Mouse (Mus musculus) urinary bladder, adult 18-20 months (tissue): ENCODE measurements around the gene Tlcd1.
"Not testable (repeated sequence)": the region's sequence is repeated elsewhere in the genome, so short reads cannot be mapped to it uniquely, and the experiment has no call there.

Experiments used
- DNase-seq, 2 experiments: peaks; one replicate each; pipeline ENCODE4 v3.0.0; 2022; ENCODE audit warnings: low spot score in 2 of 2, mixed read lengths in 2 of 2

The Tlcd1 gene

DNA sequence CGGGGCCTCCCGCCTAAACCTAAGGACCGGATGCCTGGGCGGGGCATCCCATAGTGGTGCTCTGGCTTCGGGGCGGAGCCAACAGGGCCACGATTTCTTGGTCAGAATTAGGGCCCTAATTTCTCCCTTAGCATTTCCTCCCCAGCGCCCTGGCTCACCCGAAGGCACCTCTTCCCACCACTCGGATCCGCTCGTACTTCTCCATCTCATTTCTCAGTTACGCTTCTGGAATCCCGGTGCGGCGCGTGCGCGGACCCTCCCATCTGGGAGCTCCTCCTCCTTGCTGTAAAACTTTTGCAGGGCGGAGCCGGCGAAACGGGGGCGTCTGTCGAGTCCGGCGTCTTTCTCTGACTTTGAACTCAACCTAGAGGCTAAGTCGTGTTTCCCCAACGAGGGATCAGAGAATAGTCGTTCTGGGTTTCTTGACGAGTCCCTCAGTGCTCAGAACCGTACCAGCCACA is at the start of gene Tlcd1, which contains the start of gene Nek8:
Gene Tlcd1, plus strand, starts transcription at position 310 of the 461 bp plus-strand sequence.
Gene Nek8, minus strand, starts transcription at position 274 of the 461 bp plus-strand sequence.
- DNase-seq = peak; percentile 84 to 90

DNA sequence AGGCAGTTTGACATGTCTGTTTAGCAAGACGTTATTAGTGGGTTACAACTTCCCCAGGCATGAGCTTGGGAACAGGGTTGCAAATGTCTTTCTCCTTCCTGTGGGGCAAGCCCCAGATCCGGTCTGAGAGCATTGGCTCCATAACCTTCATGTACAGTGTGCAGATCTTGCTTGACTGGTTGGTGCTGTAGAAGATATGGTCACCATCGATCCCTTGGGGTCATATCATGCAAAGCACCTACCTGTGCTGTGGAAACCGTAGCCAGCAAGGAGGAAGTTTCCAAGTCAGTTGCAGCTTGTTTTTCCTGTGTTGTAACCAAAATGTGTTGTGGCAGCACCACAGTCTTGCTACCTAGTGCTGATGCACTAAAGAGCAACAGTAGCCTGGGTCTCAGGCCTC is 49.8 kb upstream of the Tlcd1 start:
- no peak for DNase-seq

DNA sequence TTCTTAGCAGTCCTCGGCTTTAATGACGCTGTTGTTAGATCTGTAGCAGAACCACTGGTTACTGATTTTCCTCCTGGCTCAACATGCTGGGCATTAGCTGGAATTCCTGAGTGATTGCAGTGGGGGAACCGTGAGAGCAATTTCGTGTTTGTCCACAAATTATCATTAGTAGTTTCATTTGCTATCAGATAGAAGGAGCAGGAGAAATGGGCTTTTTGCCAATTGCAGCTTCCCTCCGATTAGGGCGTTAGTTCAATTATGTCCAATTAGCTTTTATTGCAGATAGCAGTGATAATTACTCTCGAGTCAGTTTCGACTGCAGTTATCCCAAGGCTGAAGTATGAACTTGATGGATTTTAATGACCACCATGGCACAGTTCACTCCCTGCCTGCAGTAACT is 47.1 kb upstream of the Tlcd1 start:
- DNase-seq = no peak

DNA sequence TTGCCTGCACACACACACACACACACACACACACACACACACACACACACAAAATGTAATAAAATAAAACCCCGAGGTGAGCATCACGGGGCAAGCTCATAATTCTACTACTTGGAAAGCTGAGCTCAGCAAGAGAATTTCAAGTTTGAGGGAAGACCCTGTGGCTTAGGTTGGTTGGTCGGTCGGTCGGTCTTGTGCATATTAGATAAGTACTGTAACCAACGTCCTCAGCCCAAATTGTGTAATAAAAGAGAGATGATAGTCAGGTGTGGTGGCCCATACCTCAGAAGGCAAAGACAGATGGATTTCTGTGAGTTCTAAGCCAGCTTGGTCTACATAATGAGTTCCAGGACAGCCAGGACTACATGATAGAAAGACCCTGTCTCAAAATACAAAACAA is 42.6 kb upstream of the Tlcd1 start:
- DNase-seq = no peak

- DNase-seq = no peak
Observed at GRCm38 (mm10) chr11:78134344-78134743, 42.2 kb upstream of the Tlcd1 start.

DNA sequence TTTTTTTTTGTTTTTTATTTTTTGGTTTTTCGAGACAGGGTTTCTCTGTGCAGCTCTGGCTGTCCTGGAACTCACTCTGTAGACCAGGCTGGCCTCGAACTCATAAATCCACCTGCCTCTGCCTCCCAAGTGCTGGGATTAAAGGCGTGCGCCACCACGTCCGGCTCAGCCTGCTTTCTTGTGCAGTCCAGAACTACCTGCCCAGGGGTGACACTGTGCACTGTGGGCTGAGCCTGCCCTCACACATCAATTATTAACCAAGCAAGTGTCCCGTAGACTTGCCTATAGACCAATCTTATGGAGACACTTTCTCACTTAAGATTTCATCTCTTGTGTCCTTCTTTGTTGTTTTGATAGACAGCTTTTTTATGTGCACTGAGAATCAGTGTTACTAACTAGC is 41.2 kb upstream of the Tlcd1 start:
- DNase-seq = not testable (repeated sequence)

DNA sequence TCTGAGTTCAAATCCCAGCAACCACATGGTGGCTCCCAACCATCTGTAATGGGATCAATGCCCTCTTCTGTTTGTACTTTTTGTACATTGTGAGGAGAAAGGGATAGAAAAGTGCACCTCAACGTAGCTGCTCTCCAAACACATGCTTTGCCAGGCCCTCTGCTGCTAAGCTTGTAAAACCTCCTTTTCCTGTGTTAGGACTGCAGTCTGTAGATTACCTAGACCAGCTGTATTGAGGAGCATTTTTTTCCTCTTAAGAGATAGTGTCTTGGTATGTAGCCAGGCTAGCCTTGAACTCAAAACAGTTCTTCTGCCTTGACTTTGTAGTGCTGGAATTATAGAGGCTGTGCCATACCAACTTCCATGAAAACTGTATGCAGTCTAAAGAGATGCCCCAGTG is 40.4 kb upstream of the Tlcd1 start:
- DNase-seq = no peak

DNA sequence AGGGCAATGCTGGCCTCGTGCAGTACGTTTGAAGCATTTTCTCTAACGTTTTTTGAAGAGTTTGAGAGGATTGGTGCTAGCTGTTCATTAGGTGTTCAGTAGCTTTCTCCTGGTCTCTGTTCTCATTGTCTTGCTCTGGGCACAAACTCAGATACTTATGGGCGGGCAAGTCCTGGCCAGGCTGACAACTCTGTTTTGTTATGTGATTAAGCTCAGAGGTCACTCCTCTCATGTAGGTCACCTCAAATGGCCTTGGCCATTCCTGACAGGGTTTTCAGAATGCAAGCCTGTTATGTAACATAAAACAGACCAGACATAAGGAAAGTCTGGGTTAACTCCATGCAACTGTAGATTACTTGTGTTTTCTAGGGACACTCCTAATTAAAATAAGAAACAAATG is 38.9 kb upstream of the Tlcd1 start:
- DNase-seq = no peak

GRCm38 (mm10) chr11:78138023-78138422 is 38.5 kb upstream of the Tlcd1 start:
- DNase-seq = no peak

- no peak for DNase-seq
Observed at GRCm38 (mm10) chr11:78140665-78141064, 35.8 kb upstream of the Tlcd1 start.

DNA sequence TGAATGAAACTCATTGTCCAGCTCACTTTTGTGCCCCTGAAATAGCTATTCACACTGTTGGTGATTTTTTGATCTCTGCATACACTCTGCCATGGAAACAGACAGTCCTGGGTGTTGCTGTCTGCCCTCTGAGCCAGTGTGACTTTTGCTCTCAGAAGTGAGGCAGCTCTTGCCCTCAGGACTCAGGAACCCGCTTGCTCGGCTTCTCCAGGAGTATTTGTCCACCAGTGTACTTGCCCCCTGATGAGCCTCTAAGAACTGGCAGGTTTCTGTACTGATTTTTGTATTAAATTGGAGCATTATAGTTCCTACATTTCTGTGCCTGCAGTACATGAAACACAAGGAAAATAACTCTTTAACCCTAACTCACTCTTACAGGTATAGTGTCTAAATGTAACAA is 33.0 kb upstream of the Tlcd1 start:
- DNase-seq = no peak

GRCm38 (mm10) chr11:78146168-78146567 is 30.3 kb upstream of the Tlcd1 start:
- no peak for DNase-seq

DNA sequence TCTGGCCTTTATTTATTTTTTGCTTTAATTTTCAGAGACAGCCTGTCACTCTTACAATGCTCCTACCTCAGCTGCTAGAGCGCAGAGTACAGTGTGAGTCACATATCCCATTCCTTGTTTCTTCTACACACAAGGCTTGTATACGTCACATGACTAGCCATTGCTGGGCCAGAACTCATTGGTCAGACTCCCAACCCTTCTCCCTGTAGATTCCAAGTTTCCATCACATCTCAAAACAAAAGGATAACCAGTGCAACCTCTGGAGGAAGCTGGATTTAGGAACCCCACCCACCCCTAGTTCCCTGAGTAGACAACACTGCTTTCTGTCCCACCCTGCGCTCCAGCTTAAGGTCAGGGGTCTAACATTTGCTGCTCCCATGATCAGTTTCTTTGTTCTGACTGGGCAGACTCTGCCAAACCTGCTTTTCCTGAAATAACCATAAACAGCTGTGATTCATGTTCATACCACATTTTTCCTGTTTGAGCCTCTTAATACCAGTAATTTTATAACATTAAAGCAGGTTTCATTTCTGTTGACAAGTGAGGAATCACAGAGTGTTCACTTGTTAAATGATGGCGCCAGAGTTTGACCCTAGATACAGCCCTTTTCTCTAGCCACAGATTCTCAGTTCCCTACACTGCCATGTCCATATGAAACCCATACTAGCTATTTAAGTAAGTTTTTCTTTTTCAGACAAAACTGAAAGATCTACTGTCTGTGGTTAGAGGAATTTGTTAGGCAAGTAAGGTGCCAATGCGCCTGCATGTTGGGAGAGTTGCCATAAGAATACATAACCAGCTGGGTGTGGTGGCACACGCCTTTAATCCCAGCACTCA is 29.6 kb upstream of the Tlcd1 start:
- peak in 1 of 2 experiments; percentile 42 for DNase-seq

GRCm38 (mm10) chr11:78151161-78151560 is 25.4 kb upstream of the Tlcd1 start:
- DNase-seq = no peak

DNA sequence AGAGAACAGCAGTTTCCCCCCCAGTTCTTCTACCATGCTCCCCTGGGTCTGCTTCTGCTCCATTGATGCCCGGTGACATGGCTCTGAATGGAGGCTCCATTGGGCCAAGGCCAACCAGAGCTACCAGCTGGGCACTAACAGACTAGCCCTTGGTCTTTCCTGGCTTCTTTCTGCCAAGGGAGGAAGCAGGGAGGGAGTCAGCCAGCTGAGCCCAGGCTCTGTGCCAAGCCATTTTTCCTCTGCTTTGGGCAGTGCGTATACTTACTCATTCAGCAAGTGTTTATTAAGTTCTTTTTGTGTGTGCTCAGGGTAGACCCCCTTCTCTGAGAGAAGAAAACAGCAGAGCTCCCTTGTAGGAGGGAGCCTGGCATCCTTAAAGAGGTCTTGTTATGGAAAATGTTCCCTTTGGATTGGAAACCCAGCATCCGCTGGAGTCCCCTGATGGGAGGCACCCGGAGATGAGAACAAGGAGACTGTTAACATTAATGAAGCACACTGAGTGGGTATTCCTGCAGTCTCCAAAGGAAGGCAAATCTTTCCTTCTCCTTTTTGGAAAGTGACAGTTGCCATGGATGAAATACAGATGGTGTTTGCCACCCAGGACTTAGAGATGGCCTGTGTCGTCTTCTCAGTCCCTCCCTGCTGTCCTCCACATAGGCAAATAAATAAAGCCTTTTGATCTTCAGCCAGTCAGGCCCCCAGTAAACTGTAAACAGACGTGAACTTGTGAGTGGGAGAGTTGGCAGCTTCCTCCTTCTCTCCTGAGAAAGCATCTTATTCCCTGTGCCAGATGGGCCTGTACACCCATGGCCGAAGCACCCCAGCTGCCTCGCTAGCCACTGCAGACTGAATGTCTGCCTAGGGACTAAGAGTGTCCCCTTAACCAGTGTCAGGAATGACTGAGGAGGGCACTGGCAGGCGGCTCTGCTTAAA is 23.9 kb upstream of the Tlcd1 start:
- no peak for DNase-seq

DNA sequence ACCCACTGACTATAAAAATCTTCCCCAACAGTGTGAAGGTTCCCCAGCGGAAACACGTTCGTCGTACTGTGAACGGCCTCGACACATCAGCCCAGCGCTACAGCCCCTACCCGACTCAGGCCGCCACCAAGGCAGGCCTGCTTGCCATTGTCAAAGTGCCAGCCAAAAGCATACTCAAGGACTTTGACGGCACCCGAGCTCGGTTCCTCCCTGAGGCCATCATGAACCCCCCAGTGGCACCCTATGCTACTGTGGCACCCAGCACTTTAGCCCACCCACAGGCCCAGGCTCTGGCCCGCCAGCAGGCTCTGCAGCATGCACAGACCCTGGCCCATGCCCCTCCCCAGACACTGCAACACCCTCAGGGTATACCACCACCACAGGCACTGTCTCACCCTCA is 22.7 kb upstream of the Tlcd1 start:
- DNase-seq = no peak

GRCm38 (mm10) chr11:78155674-78156073 is 20.8 kb upstream of the Tlcd1 start:
- no peak for DNase-seq

DNA sequence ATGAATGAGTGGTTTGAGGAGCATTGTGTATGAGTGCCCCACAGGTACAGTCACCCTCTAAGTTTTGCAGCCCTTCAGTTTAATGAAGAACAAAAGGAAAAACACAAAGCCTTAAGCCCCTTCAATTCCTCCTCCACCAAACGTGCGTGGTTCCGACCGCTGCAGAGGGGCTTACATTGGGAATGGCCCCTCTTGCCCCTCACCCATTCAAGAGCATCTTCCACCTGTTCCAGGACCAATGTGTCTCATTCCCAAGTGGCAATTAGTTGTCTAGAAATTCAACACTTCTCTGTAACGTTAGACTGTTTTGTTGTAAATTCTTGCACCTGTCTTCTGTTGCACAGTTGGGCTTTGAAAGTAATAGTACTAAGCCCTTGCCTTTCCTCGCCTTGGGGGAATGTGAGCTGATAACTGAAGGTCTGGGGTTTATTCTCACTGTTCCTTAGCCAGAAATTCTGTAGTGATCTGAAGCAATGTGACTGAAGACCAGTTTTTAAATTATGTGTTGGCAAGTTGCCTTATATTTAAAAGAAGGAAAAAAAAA is 20.3 kb upstream of the Tlcd1 start:
- DNase-seq = no peak

DNA sequence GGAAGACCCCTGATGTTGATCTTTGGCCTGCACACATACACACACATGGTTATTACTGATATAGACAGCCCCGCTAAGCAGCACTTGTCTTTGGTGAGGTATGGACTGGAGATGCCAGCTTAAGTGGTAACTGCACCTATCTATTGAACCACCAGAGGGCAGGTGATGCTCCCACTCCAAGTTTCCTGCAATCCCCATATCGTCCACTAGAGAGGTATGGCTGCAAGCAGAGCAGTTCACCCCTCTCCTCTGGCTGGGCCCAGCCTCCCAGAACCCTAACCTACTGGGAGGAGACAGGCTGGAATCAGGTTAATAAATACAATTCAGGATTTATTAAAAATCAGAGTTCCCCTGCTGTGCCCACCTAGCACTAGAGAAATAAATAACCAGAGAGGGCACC is 17.4 kb upstream of the Tlcd1 start:
- DNase-seq = peak in 1 of 2 experiments; percentile 72

- DNase-seq = no peak
Observed at GRCm38 (mm10) chr11:78159557-78159956, 17.0 kb upstream of the Tlcd1 start.

DNA sequence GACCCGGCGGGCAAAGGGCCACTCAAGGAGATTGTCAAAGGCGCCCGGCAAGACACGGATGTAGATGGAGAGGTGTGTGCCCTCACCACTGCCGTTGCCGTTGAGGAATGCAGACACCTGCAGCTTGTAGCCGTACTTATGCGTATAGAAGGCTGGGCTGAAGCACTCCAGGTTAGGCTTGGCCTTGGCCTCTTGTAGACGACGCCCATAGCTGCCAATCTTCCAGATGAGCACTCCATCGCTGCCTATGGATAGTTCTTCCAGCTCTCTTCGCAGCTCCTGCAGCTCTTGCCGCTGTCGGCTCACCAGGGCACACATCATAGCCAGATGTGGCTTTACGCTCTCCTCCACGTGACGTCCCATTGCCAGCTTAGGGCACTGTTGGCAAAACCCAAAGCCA is 16.3 kb upstream of the Tlcd1 start:
- DNase-seq = no peak

DNA sequence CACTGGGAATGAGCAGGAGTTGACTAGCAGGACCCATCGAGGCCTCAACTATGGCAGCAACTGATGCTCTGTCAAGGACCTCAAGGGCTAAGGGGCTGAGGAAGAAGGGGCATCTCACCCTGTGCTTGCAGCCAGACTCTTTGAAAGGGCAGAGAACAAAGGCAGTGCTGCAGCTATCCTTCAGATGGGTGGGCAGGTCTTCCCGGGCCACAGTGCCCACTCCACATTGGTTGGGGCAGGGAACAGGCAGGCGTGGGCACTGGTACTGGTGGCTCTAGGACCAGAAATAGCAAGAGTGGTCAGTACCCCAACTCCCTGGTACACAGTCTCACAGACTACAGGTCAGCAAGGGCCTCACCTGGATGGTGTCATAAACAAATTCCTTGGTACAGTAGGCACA is 15.8 kb upstream of the Tlcd1 start:
- no peak for DNase-seq
